Mouse (Mus musculus): ENCODE measurements around the gene Tmem120a.

The Tmem120a gene

GRCm38 (mm10) chr5:135710599-135711214 is 33.5 kb downstream of the Tmem120a start:
- peak; percentile 76 for DNase-seq (ENCODE audit: low read depth, low spot score)

GRCm38 (mm10) chr5:135709716-135710115 is 34.5 kb downstream of the Tmem120a start:
- no peak for DNase-seq (ENCODE audit: low read depth, low spot score)

GRCm38 (mm10) chr5:135707855-135708254 is 36.4 kb downstream of the Tmem120a start:
- DNase-seq (ENCODE audit: low read depth, low spot score), result no peak

GRCm38 (mm10) chr5:135707039-135707438 is 37.2 kb downstream of the Tmem120a start:
- no peak for DNase-seq (ENCODE audit: low read depth, low spot score)

GRCm38 (mm10) chr5:135705383-135705782 is 38.9 kb downstream of the Tmem120a start:
- no peak for DNase-seq (ENCODE audit: low read depth, low spot score)

- no peak for DNase-seq (ENCODE audit: low read depth, low spot score)
These were observed 40.8 kb downstream of the Tmem120a start for GRCm38 (mm10) chr5:135703431-135703830.

- peak; percentile 92 for DNase-seq (ENCODE audit: low read depth, low spot score)
These were observed 41.5 kb downstream of the Tmem120a start for GRCm38 (mm10) chr5:135702682-135703192.

GRCm38 (mm10) chr5:135702190-135702589 is 42.1 kb downstream of the Tmem120a start:
- no peak for DNase-seq (ENCODE audit: low read depth, low spot score)

- no peak for DNase-seq (ENCODE audit: low read depth, low spot score)
These were observed 42.6 kb downstream of the Tmem120a start for GRCm38 (mm10) chr5:135701601-135702000.

- DNase-seq (ENCODE audit: low read depth, low spot score), result peak; percentile 21
These were observed 46.5 kb downstream of the Tmem120a start for GRCm38 (mm10) chr5:135697711-135698111.

GRCm38 (mm10) chr5:135695277-135695721 is 48.9 kb downstream of the Tmem120a start:
- no peak for DNase-seq (ENCODE audit: low read depth, low spot score)

GRCm38 (mm10) chr5:135693281-135693853 is 50.9 kb downstream of the Tmem120a start:
- peak; percentile 45 for DNase-seq (ENCODE audit: low read depth, low spot score)

GRCm38 (mm10) chr5:135691266-135691665 is 53.0 kb downstream of the Tmem120a start:
- DNase-seq (ENCODE audit: low read depth, low spot score), result no peak

GRCm38 (mm10) chr5:135690401-135690800 is 53.8 kb downstream of the Tmem120a start:
- DNase-seq (ENCODE audit: low read depth, low spot score), result no peak

Measured in brain, adult 2 months (tissue).